Mouse (Mus musculus) lung, adult 2 months (tissue): Measurements from ENCODE around the gene Olfml2b. TPM values are rescaled to one million over a fixed set of nuclear protein-coding genes. Genes with fewer than 3 reads are reported as not detected.

ENCODE experiments used
- DNase-seq: peaks from one replicate; pipeline ENCODE4 v3.0.0; 2022
- H3K4me1 ChIP-seq: fragments of 200-500 bp; 2 replicates; pipeline ENCODE4 v1.6.1; 2011; ENCODE audit warnings: low read length; ENCODE audit not compliant: control insufficient read depth, insufficient read depth
- H3K4me3 ChIP-seq: fragments of 200-500 bp; replicated peaks from 2 replicates; pipeline ENCODE3; 2011; ENCODE audit warnings: low read depth, mild to moderate bottlenecking, control low read depth, low read length; ENCODE audit errors: extremely low read depth
- CTCF ChIP-seq: fragments of 200-500 bp; IDR thresholded peaks from 2 replicates; pipeline ENCODE4 v1.5.1; 2011; ENCODE audit warnings: mild to moderate bottlenecking, low read length, control low read depth; ENCODE audit not compliant: insufficient read depth
- POLR2A ChIP-seq: fragments of 200-500 bp; IDR thresholded peaks from 2 replicates; pipeline ENCODE4 v1.6.1; 2011; ENCODE audit warnings: low read depth, mild to moderate bottlenecking, control low read depth, low read length, borderline replicate concordance; ENCODE audit errors: extremely low read depth
- WGBS: fragments of 180-500 bp; shearing (Covaris S2); methylation state at CpG from one replicate; pipeline ENCODE4 v1.1.7; 2018; 5-methylcytosine and 5-hydroxymethylcytosine counted together
- polyA plus RNA-seq: library from polyadenylated mRNA; depleted of rRNA; stranded (reverse); fragments of >200 nt; gene quantifications from 2 replicates; pipeline ENCODE4 v1.2.3, GENCODE M21; 2012

Gene Olfml2b
- polyA plus RNA-seq, 1 experiment, result 16.1 TPM

DNA sequence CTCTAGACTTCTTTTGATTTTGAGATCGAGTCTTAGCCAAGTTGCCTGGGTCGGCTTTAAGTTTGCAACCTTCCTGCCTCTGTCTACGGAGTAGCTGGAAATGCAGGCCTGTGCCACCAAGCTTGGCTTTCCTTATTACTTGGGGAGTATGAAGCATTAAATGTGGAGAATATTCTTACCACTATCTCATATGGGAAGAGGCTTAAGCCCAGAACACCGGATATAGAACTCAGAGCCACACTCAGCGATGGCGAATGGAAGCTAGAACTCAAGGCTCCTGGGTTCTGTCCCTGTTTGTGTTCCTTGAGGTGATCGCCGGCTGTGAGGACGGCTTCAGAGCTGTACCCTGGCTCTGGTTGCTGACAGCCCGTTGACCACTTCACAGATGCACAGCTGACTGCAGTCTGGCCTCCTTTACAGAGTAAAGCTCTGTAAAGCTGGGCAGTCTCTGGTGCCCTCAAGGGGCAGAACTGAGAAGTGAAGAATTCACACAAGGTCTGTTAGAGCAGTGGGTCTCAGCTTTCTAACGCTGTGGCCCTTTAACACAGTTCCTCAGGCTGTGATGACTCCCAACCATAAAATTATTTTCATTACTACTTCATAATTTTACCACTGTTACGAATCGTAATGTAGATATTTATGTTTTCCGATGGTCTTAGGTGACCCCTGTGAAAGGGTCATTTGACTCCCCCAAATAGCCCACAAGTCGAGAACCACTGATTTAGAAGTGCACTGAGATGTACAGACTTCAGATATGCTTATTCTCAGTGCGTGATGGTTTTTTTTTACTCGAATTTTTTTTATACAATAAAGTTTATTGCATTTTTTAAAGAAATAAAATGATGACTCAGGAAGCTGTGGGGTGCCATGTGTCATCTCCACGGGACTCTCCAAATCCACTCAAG lies 31.1 kb upstream of the Olfml2b start:
- WGBS, result 55% methylated on average over 18 of the region's 18 CpGs
- peak; percentile 82 for TF ChIP-seq CTCF
- TF ChIP-seq POLR2A, result no peak
- DNase-seq, result peak; percentile 62
- Histone ChIP-seq H3K4me3 (no peak overlapping the region), H3K4me1 (no peaks in the 10 kb centered on the region)

DNA sequence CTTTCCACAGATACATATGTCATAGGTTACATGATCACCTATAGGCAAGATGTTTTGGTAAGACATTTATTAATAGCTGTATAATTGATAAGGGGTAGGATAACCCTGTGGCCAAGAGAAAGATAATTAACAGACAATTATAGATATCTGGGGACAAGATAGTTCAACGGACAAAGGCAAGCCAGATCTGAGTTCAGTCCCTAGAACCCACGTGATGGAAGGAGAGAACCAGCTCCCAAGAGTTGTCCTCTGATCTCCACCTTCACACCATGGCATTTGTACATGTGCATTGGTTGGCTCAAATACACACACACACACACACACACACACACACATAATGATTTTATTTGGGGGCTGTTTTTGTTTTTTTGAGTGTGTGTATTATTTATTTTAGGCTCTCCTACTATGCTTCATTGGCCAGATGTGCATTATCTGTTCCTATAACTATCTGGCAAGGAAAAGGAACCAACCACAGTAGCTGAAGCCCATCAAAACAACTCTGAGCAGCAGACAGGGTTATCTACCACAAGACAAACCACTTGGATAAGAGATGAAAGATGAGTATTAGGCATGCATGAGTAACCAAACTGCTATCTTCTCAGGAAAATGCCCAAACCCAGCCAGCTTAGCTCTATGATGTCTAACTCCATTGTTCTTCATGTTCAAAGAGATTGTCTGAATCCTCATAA lies 24.5 kb upstream of the Olfml2b start:
- Histone ChIP-seq H3K4me3 (no peak overlapping the region), H3K4me1 (no peaks in the 10 kb centered on the region)
- no peak for DNase-seq
- TF ChIP-seq CTCF (no peak), POLR2A (no peak)
- WGBS, result 73% methylated on average over 2 of the region's 2 CpGs

DNA sequence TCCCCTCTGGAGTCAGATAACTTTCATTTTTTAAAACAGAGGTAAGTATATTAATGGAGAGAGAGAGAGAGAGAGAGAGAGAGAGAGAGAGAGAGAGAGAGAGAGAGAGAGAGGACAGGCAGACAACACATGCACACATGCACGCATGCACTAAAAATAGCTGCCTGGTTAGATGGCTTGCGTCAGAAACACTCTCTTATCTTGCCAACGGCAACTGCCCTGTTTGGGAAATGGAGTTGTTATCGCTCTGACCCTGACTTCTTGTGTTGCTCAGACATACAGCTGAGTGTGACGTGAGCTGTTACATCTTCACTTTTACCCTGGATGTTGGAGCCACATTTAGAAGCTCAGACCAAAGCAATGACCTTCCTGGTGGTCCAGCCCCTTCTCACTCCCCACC lies 21.4 kb upstream of the Olfml2b start:
- TF ChIP-seq POLR2A, result no peak
- TF ChIP-seq CTCF, result no peak
- H3K4me1 ChIP-seq, result no peaks in the 10 kb centered on the region
- 13% methylated on average over 5 of the region's 5 CpGs for WGBS
- no peak for DNase-seq
- no peak overlapping the region for H3K4me3 ChIP-seq

DNA sequence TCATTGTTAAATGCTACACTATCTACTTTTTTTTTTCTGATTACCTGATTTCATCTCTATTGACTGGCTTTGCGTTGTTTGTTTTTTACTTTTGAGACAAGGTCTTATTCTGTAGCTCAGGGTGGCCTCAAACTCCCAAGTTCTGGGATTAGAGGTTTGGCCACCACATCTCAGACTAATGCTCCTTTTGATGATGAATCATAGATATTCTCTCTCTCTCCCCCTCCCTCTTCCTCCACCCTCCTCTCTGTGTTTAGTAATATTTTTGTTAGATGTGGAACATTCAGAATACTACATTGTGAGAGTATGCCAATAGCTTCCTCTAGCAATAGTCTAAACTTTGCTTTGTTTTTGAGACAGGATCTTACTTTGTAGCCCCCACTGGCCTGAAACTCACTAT lies 20.9 kb upstream of the Olfml2b start:
- DNase-seq, result no peak
- no peak overlapping the region for H3K4me3 ChIP-seq
- TF ChIP-seq POLR2A, result no peak
- TF ChIP-seq CTCF, result no peak
- 78% methylated on average over 1 of the region's 1 CpGs for WGBS
- H3K4me1 ChIP-seq, result no peaks in the 10 kb centered on the region

DNA sequence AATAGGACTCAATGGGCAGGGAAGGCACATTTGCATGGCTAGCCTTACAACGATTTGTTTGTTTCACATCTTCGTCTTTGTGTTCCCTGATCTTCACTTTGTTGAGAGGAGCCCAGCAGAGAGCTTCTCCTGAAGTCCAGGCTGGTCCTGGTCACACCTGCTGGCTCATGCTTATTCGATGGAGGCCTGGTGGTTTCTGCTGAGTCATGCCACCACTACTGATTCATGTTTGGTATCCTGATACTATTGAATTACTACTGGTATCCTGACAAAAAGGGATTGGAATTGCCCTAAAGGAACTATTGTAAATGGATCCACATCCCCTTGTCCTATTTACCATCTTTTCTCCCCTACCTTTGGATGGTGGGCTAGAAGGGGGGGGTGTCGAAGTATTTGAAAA lies 13.8 kb upstream of the Olfml2b start:
- DNase-seq, result no peak
- TF ChIP-seq POLR2A (no peak), CTCF (no peak)
- H3K4me1 ChIP-seq, result no peaks in the 10 kb centered on the region
- no peak overlapping the region for H3K4me3 ChIP-seq
- WGBS, result 76% methylated on average over 4 of the region's 4 CpGs

DNA sequence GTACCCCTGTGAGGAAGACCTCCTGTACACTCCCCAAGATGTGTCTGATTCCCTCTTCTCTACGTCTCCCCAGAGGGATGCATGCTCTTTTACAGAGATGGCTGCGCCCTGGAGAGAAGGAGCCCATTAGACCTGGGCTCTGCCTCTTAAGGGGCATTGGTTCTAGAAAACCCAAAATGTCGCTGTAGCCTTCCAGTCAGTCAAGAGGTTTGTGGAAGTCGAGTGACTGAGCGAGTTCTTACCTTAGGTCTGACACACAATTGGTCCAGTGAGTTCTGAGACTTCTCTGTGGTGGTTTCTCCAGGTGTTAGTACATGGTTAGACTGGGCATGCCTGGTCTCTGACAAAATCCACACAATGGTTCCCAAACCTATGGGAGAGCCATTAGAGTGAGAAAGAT lies 12.8 kb upstream of the Olfml2b start:
- WGBS, result 87% methylated on average over 5 of the region's 5 CpGs
- DNase-seq, result no peak
- TF ChIP-seq POLR2A, result no peak
- no peak for TF ChIP-seq CTCF
- H3K4me3 ChIP-seq, result no peak overlapping the region
- no peaks in the 10 kb centered on the region for H3K4me1 ChIP-seq

DNA sequence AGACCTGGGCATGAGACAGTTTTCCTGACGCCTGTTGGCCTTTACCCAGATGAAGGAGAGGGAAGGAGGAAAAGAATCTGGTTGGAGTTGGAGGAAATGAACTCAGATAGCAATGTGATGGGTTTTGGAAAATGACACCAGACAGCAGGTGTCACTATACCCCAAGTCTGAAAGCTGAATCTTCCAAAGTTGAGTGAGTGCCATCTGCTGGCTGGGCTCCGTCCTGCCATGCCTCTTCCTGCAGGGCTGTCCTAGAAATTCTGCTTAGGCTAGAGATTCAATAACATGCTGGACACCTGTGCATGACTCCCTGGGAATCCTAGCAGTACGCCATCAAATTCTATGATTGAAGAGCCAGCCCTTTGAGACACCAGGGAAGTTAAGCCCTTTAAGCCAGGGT lies 11.9 kb upstream of the Olfml2b start:
- TF ChIP-seq CTCF (peak; percentile 98), POLR2A (no peak)
- WGBS, result 12% methylated on average over 3 of the region's 3 CpGs
- peak; percentile 71 for DNase-seq
- H3K4me3 ChIP-seq, result no peak overlapping the region
- H3K4me1 ChIP-seq, result no peaks in the 10 kb centered on the region

DNA sequence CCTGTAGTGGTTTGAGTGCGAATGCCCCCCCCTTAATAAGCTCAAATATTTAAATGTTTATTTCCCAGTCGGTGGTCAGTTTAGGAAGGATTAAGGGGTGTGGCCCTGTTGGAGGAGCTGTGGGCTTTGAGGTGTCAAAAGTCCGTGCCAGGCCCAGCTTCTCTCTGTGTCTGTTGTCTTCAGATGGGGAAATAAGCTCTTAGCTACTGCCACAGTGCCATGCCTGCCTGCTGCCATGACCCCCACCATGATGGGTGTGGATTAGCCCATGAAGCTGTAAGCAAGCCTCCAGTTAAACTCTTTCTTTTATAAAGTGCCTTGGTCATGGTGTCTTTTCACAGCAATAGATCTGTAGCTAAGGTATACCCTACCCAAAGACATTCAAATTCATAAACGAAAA lies 11.5 kb upstream of the Olfml2b start:
- 66% methylated on average over 4 of the region's 4 CpGs for WGBS
- TF ChIP-seq CTCF (no peak), POLR2A (no peak)
- H3K4me3 ChIP-seq, result no peak overlapping the region
- no peak for DNase-seq
- H3K4me1 ChIP-seq, result no peaks in the 10 kb centered on the region

DNA sequence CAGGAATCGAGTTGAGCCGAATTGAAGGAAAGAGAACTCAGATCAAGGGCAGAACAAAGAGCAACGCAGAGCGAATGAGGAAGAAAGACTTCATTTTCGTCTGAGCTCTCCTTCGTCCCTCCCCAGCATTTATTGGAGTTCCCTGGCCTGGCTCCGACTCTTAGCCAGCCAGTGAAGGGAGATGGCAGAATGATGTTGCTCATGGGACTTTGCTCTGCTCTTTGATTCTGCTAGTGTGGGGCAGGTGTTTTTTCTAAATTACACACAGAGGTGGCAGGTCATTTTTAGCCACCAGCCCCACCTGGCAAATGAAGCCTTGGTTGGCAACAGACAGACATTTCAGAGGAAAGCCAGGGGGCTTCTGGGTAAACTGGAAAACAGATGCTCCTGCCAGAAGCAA lies 5.4 kb upstream of the Olfml2b start:
- 85% methylated on average over 7 of the region's 7 CpGs for WGBS
- H3K4me3 ChIP-seq, result no peak overlapping the region
- no peak for TF ChIP-seq POLR2A
- no peak for TF ChIP-seq CTCF

More for the DNA sequence above, 5.4 kb upstream of the Olfml2b start:
- no peaks in the 10 kb centered on the region for H3K4me1 ChIP-seq
- no peak for DNase-seq
